Mouse (Mus musculus) CH12.LX (cell line): ENCODE data around the gene Rps6kb2.

Source experiments
- CTCF ChIP-seq, 2 experiments: IDR thresholded peaks in 1 of 2; conservative IDR thresholded peaks in 1 of 2; 2 replicates each; pipeline ENCODE4 v1.5.1; 2011 to 2012; ENCODE audit warnings: low read depth in 2 of 2, low read length in 2 of 2, improper control_type of control experiment in 1 of 2, inconsistent platforms in 1 of 2, mild to moderate bottlenecking in 1 of 2, moderate library complexity in 1 of 2
- EP300 ChIP-seq: IDR thresholded peaks from 2 replicates; pipeline ENCODE4 v1.6.1; 2011; ENCODE audit warnings: low read length, improper control_type of control experiment
- MAFK ChIP-seq: IDR thresholded peaks from 2 replicates; pipeline ENCODE4 v1.6.1; 2011; ENCODE audit warnings: low read length, improper control_type of control experiment; ENCODE audit not compliant: insufficient replicate concordance
- NRF1 ChIP-seq: IDR thresholded peaks from 2 replicates; pipeline ENCODE4 v1.6.1; 2014; ENCODE audit warnings: low read depth, mild to moderate bottlenecking, inconsistent platforms, low read length, improper control_type of control experiment, moderate library complexity
- POLR2AphosphoS2 ChIP-seq: IDR thresholded peaks from 2 replicates; pipeline ENCODE4 v1.6.1; 2011; ENCODE audit warnings: low read depth, low read length, improper control_type of control experiment
- RCOR1 ChIP-seq: conservative IDR thresholded peaks from 2 replicates; pipeline ENCODE4 v1.6.1; 2012; ENCODE audit warnings: low read depth, mild to moderate bottlenecking, inconsistent platforms, low read length, improper control_type of control experiment
- SIN3A ChIP-seq: IDR thresholded peaks from 2 replicates; pipeline ENCODE4 v1.6.1; 2012; ENCODE audit warnings: low read length, improper control_type of control experiment, inconsistent platforms
- TBP ChIP-seq: conservative IDR thresholded peaks from 2 replicates; pipeline ENCODE4 v1.6.1; 2011; ENCODE audit warnings: low read depth, low read length, improper control_type of control experiment
- USF1 ChIP-seq: IDR thresholded peaks from 2 replicates; pipeline ENCODE4 v1.6.1; 2014; ENCODE audit warnings: low read depth, mild to moderate bottlenecking, inconsistent platforms, low read length, improper control_type of control experiment

- TF ChIP-seq CTCF (conservative IDR thresholded peaks at IDR 0.05 in 1 of 2, IDR thresholded peaks at IDR 0.05 in 1 of 2; ENCODE audit: low read depth in 2 of 2, low read length in 2 of 2) (no peak), RCOR1 (no peak), NRF1 (no peak), MAFK (no peak), TBP (no peak), EP300 (no peak), SIN3A (no peak), POLR2AphosphoS2 (no peak), USF1 (no peak)
These were observed 45.4 kb upstream of the Rps6kb2 start for GRCm38 (mm10) chr19:4208563-4208962.
